Mouse (Mus musculus) C2C12 (cell line): ENCODE measurements at regions not wholly inside any gene's neighbourhood (a gene's known extent, or its start where the extent isn't known, plus 50 kb on each side); places are given as distances from the start of the nearest gene placed in this dataset.

Source experiments
- CTCF ChIP-seq: IDR thresholded peaks from one replicate; pipeline ENCODE4 v1.5.1; 2011; ENCODE audit not compliant: control insufficient read depth, insufficient read depth, insufficient read length
- MAX ChIP-seq: IDR thresholded peaks from one replicate; pipeline ENCODE4 v1.6.1; 2011; ENCODE audit warnings: mild to moderate bottlenecking, control low read depth
- MYOD1 ChIP-seq: IDR thresholded peaks from one replicate; pipeline ENCODE4 v1.6.1; 2011; ENCODE audit warnings: low read depth; ENCODE audit not compliant: control insufficient read depth, insufficient read length
- MYOG ChIP-seq: IDR thresholded peaks from one replicate; pipeline ENCODE4 v1.6.1; 2011; ENCODE audit not compliant: control insufficient read depth, insufficient read length; ENCODE audit errors: extremely low read depth
- USF1 ChIP-seq: IDR thresholded peaks from one replicate; pipeline ENCODE4 v1.6.1; 2011; ENCODE audit warnings: low read depth, mild to moderate bottlenecking, control low read depth, moderate library complexity

DNA sequence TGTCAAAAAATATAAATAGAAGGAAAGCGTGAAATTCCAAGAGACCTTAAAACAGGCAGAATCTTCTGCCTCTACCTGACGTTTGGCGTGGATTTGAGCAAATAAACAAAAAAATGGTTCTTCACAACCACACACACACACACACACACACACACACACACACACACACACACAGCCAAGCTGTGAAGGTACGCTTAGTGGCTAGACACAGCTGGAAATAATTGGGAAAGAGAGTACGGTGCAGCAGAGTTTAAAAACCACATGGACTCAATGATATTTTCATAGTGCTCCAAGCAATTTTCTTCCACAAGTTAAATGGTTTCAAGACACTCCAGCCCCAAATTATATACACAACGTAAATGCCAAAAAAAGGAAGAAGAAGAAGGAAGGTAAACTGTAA lies 600.4 kb downstream of the Kcnj2 start:
- TF ChIP-seq CTCF (no peak), USF1 (no peak), MAX (no peak), MYOG (no peak), MYOD1 (no peak)
